Mouse (Mus musculus) adrenal gland, adult 18-20 months (tissue): Measurements from ENCODE around the gene Pias4. TPM values are rescaled to one million over a fixed set of nuclear protein-coding genes. Genes with fewer than 3 reads are reported as not detected.
"Not testable (repeated sequence)": the region's sequence is repeated elsewhere in the genome, so short reads cannot be mapped to it uniquely, and the experiment has no call there.

Experiments
- DNase-seq, 2 experiments: peaks; one replicate each; pipeline ENCODE4 v3.0.0; 2021 to 2022; ENCODE audit warnings: low spot score in 2 of 2
- total RNA-seq, 2 experiments: library from RNA; stranded (reverse); gene quantifications; 1 replicate in 1 of 2; 2 replicates in 1 of 2; pipeline ENCODE4 v1.2.3; 2021

The Pias4 gene
- total RNA-seq, 2 experiments from 2014 or later: 27.3 to 29.7 TPM

- DNase-seq: no peak
Measured at GRCm38 (mm10) chr10:81191342-81191982, 23.7 kb upstream of the Pias4 start.

GRCm38 (mm10) chr10:81190912-81191321, 23.2 kb upstream of the Pias4 start:
- DNase-seq: no peak

- peak in 1 of 2 experiments; percentile 15 for DNase-seq
Measured at GRCm38 (mm10) chr10:81190236-81190911, 22.7 kb upstream of the Pias4 start.

DNA sequence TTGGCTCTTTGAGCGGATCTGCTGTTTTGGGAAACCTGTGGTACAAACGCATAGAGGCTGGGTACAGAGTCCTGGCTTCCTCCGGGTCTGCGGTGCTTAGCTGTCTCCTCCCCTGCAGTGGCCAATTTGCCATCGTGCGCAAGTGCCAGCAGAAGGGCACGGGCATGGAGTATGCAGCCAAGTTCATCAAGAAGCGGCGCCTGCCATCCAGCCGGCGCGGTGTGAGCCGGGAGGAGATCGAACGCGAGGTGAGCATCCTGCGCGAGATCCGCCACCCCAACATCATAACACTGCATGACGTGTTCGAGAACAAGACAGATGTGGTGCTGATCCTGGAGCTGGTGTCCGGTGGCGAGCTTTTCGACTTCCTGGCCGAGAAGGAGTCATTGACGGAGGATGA, 22.1 kb upstream of the Pias4 start:
- no peak for DNase-seq

DNA sequence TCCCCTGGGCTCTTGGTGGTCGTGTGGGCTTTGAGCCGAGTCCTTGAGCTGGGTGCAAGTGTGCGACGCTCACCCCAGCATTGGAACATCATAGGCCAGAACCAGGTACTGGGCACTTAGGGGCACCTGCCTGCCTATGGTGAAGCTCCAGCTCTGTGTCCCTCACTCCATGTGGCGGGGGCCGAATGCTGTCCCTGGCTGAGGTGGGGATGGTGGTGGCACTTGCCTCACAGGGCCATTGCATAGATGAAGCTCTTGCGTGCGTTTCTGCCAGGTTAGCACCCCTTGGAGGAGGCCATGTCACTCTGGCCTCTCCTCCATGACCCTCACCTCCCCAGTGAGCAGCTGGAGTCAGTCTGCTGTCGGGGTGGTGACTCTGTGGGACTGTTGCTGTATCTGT, 19.4 kb upstream of the Pias4 start:
- DNase-seq: no peak

DNA sequence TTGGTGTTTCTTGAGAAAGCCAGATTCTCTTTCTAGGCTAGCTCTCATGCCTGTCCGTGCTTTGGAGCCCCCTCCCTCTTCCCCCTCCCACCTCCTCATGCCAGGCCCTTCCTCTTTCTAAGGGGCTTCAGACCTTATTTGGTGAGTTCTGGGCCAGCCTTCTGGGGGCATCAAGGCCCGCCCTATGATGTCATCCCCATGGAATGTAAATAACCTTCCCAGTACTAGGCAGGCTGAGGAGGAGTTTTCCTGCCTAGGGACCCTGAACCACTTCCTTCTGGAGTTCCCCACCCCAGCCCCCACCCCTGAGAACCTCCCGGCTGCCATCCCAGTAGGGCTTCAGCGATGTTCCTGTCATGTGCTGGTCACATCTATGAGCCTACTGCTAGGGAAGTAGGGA, 17.0 kb upstream of the Pias4 start:
- DNase-seq: no peak

GRCm38 (mm10) chr10:81183805-81184204, 16.1 kb upstream of the Pias4 start, which contains the start of gene 4930442H23Rik:
Gene 4930442H23Rik (minus strand): TSS chr10:81183849.
- DNase-seq: no peak

DNA sequence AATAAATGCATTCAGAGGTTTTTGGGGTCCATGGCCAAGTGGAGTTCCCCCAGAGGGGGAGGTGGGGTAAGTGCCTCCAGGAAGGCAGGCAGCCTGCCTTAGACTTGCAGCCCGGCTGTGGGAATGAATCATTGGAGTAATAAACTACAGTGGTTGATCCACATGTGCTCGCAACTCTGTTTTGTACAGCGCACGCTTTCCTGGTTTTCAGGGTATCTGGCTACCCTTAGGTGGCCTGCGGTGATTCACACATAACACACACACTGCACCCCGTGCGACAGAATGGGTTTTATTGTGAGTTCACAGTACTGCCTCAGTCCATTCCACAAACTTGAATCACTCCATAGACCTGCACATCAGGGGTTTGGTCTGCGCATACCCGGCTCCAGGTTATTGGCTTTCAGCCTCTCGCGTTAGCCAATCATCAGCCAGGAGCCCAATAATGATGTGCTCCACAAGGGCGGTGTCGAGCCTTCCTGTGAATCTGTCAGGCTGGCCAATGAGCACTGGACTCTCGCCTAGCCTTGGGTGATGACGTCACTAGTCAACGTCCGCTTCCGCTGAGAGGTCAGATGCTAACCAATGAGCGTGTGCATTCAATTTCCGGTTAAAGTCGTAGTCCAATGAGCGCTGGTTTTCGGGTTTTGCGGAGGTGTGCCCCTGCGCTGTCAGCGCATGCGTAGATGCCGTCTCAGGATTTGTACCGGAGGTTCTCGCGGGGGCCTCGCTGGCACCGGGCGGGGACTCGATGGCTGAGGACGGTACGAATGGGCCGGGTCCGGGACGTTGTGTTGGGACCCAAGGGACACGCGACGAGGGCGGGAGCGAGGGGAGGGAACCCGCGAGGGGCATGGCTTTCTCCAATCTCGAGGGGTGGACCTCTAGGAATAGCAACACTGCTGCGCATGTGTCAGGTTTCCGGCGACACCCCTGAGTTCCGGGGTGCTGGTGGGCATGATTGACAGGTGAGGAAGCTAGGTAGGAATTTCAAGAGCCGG, 14.9 kb upstream of the Pias4 start, which contains the start of gene Dapk3:
Gene Dapk3, plus strand, starts transcription at position 670 of the 998 bp plus-strand sequence.
- DNase-seq: peak; percentile 87 to 90

DNA sequence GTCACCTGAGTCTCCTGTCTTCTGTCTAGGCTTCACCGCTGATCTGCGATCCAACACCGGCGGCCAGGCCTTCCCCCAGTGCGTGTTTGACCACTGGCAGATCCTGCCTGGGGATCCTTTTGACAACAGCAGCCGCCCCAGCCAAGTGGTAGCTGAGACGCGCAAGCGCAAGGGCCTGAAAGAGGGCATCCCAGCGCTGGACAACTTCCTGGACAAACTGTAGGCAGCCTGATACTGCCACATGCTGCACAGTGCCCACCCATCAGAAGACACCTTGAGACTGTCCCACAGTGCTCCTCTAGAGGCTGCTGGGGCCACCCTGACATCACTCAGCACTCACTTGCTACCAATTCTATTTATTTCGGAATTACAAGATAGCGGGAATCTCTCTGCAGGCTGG, 14.1 kb upstream of the Pias4 start:
- not testable (repeated sequence) for DNase-seq

DNA sequence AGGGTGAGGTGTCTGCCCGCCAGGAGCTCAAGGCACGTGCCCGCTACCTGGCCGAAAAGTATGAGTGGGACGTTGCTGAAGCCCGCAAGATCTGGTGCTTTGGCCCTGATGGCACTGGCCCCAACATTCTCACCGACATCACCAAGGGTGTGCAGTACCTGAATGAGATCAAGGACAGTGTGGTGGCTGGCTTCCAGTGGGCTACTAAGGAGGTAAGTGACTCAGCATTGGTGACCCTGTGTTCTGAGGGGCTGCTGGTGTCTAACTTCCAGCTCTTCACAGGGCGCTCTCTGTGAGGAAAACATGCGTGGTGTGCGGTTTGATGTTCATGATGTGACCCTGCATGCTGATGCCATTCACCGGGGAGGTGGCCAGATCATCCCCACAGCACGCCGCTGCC, 13.2 kb upstream of the Pias4 start:
- no peak for DNase-seq

DNA sequence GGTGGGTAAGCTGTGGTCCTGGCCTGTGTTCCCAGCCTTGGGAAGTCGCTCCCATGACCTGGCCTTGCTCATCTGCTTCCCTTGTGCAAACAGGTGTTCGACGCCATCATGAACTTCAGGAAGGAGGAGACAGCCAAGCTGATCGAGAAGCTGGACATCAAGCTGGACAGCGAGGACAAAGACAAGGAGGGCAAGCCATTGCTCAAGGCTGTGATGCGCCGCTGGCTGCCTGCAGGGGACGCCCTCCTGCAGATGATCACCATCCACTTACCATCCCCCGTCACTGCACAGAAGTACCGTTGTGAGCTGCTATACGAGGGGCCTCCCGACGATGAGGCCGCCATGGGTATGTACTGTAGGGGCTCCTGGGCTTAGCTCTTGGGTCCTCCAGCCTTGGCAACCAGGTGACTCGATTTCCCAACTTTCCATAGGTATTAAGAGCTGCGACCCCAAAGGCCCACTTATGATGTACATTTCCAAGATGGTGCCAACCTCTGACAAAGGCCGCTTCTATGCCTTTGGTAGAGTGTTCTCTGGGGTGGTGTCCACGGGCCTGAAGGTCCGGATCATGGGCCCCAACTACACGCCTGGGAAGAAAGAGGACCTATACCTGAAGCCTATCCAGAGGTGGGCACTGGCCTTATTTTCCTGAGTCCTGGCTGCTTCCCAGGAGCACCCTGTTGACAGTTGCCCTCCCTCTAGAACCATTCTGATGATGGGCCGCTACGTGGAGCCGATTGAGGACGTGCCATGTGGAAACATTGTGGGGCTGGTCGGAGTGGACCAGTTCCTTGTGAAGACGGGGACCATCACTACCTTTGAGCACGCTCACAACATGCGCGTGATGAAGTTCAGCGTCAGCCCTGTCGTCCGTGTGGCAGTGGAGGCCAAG, 12.0 kb upstream of the Pias4 start:
- no peak for DNase-seq

- no peak for DNase-seq
Measured at GRCm38 (mm10) chr10:81178927-81179326, 11.2 kb upstream of the Pias4 start.

GRCm38 (mm10) chr10:81177958-81178712, 10.4 kb upstream of the Pias4 start:
- DNase-seq: no peak

- DNase-seq: no peak
Measured at GRCm38 (mm10) chr10:81177491-81177925, 9.8 kb upstream of the Pias4 start.

DNA sequence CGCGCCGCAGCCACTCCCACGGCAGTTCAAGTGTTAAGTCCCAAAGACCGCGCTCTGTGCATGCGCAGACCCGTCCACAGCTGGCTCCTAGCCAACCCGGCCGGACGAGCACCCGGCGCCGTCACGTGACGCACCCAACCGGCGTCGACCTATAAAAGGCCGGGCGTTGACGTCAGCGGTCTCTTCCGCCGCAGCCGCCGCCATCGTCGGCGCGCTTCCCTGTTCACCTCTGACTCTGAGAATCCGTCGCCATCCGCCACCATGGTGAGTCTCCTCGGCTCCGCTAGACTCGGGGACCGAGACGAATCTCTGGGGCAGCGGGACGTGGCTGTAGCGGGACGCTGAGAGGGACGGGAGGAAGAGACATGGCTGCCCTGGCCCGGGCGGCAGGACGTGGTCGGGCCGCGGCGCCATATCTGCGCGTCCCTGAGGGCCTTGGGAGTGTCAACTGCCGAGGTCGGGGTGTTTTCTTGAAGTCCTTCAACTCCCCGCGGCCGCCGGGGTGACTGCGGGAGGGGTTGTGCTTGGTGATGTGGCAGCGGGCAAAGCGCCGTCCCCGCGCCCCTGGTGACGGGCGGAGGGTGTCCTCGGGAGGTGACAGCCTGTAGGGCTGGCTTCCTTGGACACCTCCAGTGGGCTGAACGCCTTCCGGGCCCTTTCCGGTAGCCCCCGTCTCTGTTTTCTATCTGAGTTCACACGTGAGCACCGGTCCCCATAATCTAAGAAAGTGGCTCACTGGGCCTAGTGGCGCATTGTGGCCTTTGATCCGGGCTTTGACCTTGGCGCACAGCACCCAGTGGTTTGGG, 8.9 kb upstream of the Pias4 start, which contains the start of gene Eef2:
Gene Eef2, plus strand, starts transcription at position 166 of the 806 bp plus-strand sequence.
- DNase-seq: peak; percentile 100

DNA sequence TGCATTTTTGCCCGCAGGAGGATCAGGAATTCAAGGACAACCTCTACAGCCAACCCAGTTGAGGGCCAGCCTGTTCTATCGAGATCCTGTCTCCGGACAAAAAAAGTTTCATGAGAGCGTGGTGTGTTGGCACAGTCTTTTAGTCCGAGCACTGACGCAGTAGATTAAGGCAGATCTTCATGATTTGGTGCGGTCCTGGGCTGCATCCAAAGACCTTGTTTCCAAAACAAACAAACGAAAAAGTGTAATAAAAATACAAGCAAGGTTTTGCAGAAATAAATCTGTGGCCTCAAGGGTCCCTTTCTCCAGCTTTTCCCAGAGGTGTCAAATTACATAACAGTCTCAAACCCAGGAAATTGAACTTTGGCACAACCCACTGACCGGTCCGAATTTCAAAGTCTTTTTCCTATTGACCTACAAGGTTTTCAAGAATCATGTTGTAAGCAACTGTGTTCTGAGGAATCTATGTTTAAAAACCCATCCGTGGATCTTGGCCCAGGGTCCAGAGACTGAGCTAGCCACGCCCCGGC, 8.3 kb upstream of the Pias4 start:
- DNase-seq: no peak

- DNase-seq: not testable (repeated sequence)
Measured at GRCm38 (mm10) chr10:81175345-81175701, 7.6 kb upstream of the Pias4 start.

DNA sequence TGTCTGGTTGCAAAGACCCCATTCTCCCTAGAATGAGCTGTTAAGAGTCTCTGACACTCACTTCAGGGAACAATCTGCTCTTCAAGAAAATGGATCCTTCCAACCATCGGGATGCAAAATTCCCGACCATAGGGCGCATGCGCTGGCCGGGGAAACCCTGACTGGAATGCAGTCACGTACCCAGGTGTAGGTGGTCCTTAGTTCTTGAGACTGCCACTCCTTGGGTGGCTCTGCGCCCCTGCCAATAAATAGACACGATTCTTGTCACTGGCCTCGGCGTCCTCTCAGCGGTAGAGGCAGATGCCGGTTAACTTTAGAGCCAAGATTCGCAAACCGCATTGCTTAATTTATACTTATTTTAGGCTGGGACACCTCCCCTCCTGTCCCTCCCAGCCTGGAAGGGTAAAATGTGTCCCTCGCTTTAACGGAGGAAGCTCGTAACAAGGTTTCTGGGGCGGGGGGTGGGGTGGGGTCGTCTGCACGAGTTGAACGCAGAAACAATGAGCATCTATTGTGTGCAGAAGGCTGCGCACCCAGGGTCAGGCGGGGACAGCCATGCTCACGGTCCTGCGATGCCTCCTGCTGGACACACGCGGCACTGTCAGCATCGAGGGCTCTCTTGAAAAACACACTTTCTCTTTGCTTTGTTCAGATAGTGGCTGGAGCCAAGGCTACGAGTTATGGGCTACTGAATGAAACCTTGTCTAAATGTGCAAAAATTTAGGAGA, 7.1 kb upstream of the Pias4 start:
- DNase-seq: peak; percentile 86 to 89
